Mouse (Mus musculus) intestine, embryonic 15.5 days (tissue): ENCODE measurements around the gene Pfn3. TPM values are rescaled to one million over a fixed set of nuclear protein-coding genes. Genes with fewer than 3 reads are reported as not detected.

Experiments
- ATAC-seq: fragments of 200-750 bp; cut with Nextera tagmentation; 2 replicates; pipeline ENCODE4 v1.8.0; 2017; ENCODE audit warnings: moderate TSS enrichment, moderate library complexity
- H3K27ac ChIP-seq: fragments of 300-500 bp; sonication (generic); 2 replicates; pipeline ENCODE4 v1.5.1; 2015; ENCODE audit warnings: mild to moderate bottlenecking, inconsistent platforms
- H3K27me3 ChIP-seq: fragments of 300-500 bp; sonication (generic); replicated peaks from 2 replicates; pipeline ENCODE4 v1.6.1; 2015; ENCODE audit warnings: inconsistent platforms
- H3K36me3 ChIP-seq: fragments of 300-500 bp; sonication (generic); 2 replicates; pipeline ENCODE4 v1.6.1; 2015; ENCODE audit warnings: inconsistent platforms
- H3K4me1 ChIP-seq: fragments of 300-500 bp; sonication (generic); replicated peaks from 2 replicates; pipeline ENCODE4 v1.6.1; 2015; ENCODE audit warnings: inconsistent platforms
- H3K4me2 ChIP-seq: fragments of 300-500 bp; sonication (generic); replicated peaks from 2 replicates; pipeline ENCODE4 v1.6.1; 2015; ENCODE audit warnings: mild to moderate bottlenecking, inconsistent platforms
- H3K4me3 ChIP-seq: fragments of 300-500 bp; sonication (generic); replicated peaks from 2 replicates; pipeline ENCODE4 v1.5.1; 2015; ENCODE audit warnings: inconsistent platforms
- H3K9ac ChIP-seq: fragments of 300-500 bp; sonication (generic); 2 replicates; pipeline ENCODE4 v1.6.1; 2015; ENCODE audit warnings: inconsistent platforms
- H3K9me3 ChIP-seq: fragments of 300-500 bp; sonication (generic); 2 replicates; pipeline ENCODE4 v1.6.1; 2016; ENCODE audit warnings: inconsistent platforms
- WGBS: fragments of 180-500 bp; shearing (Covaris S2); methylation state at CpG from one replicate; pipeline ENCODE4 v1.1.7; 2015; 5-methylcytosine and 5-hydroxymethylcytosine counted together
- polyA plus RNA-seq: library from polyadenylated mRNA; unstranded; fragments of >200 nt; fragmentation: Nextera tagmentation; extraction: Ambion mirVana; gene quantifications from 2 replicates; pipeline ENCODE4 v1.2.1, GENCODE M21; 2015

Gene Pfn3
- not detected in 2 replicates for polyA plus RNA-seq

DNA sequence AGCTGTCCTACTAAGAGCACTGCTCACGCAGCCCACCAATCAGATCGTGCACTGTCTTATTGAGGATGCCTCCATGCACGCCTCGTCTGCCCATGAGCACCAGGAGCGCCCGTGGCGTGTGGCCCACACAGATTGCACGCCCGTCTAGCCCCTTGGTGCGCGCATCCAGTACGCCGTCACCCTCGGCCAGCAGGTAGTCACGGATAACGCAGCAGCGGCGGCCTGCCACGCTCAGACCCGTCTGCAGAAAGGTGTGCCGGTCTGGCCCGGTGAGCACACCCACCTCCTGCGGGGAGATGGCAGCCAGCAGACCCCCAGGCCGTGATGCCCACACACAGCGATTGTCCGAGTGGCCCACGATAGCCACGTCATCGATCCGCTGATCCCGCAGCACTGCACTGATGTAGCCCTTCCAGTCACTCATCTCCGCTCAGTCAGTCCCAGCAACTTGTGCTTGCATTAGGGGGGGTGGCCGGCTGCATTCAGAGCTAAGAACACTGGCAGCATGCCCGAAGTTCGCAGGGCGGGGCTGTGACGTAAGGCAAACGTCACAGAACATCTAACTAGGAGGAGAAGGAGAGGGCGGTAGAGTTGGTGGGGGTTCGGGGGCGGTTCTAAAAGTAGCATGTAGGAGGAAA lies at the start of gene Pfn3:
Gene Pfn3, minus strand, starts transcription at position 490 of the 638 bp plus-strand sequence.
- H3K9ac ChIP-seq = peak within 1 kb of the TSS; percentile 41

DNA sequence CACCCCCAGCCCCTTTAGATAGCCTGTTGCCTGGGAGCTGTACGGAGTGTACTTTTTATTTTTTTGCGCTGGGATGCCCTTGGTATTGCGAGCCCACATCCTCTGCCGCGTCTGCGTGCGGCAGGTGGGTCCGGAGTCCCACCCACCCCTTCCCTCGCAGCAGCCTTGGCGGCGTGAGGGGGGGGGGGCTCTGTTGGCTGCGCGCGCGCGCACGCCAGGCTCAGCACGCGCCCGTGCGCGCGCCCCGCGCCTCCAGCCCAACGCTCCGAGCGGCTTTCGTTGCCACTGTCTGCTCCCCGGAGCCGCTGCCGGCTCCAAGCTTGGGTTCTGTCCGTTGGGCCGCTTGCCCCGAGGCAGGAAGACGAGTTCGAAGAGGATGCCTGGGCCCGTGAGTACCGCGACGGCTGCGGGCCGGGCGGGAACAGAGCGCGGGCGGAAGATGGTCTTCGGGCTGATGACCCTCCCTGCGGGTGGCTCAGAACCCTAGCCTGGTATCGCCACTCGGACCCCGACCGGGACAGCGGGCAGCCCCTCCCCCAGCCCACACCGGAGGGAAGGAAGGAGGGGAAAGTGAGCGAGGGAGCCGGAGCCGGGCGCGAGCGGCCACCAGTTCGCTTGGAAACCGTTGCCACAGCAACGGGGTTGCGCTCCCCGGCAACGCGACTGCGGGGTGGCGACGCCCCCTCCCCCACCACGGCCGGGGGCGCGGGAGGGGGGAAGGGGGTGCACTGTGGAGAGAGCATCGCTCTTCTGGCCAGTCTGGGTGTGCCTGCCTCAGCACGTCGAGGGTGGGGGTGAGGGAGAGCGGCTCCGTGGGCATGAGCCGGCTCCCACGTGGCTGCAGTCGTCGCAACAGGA lies 49.2 kb upstream of the Pfn3 start, which contains the start of gene Prr7:
Gene Prr7, plus strand, starts transcription at position 241 of the 858 bp plus-strand sequence.
- no peaks in the 10 kb centered on the region for H3K27me3 ChIP-seq
- WGBS = under 1% methylated on average over 82 of the region's 84 CpGs
- ATAC-seq = peak; percentile 62
- no peaks in the 10 kb centered on the region for H3K9me3 ChIP-seq
- H3K4me1 ChIP-seq = peaks cover 20% of the 10 kb centered on the region
- peak within 1 kb of the TSS; percentile 72 for H3K27ac ChIP-seq
- H3K9ac ChIP-seq = peak within 1 kb of the TSS; percentile 71
- H3K4me3 ChIP-seq = peak within 1 kb of the TSS; percentile 65
- H3K4me2 ChIP-seq = peak within 1 kb of the TSS; percentile 98
- H3K36me3 ChIP-seq = peaks cover 9% of the 10 kb centered on the region; the same call in 1 of the 2 replicates

More for the DNA sequence above, at the start of gene Pfn3:
- H3K4me3 ChIP-seq = peak within 1 kb of the TSS; percentile 26
- no peaks in the 10 kb centered on the region for H3K36me3 ChIP-seq
- 8% methylated on average over 41 of the region's 41 CpGs for WGBS
- peak; percentile 73 for ATAC-seq
- H3K27ac ChIP-seq = no peak within 1 kb of the TSS
- peaks cover 29% of the 10 kb centered on the region for H3K27me3 ChIP-seq
- peak within 1 kb of the TSS; percentile 73 for H3K4me2 ChIP-seq
- no peaks in the 10 kb centered on the region for H3K9me3 ChIP-seq
- peaks cover 6% of the 10 kb centered on the region for H3K4me1 ChIP-seq

GRCm38 (mm10) chr13:55463399-55464026 lies 48.5 kb upstream of the Pfn3 start:
- no peaks in the 10 kb centered on the region for H3K27me3 ChIP-seq
- peak overlapping the region; percentile 71; the same call in 1 of the 2 replicates for H3K9ac ChIP-seq
- H3K4me1 ChIP-seq = peaks cover 20% of the 10 kb centered on the region
- peaks cover 15% of the 10 kb centered on the region for H3K36me3 ChIP-seq
- H3K27ac ChIP-seq = peak overlapping the region; percentile 72; the same call in 1 of the 2 replicates
- ATAC-seq = no peak
- H3K9me3 ChIP-seq = no peaks in the 10 kb centered on the region
- WGBS = 15% methylated on average over 14 of the region's 14 CpGs
- peak overlapping the region; percentile 65 for H3K4me3 ChIP-seq
- H3K4me2 ChIP-seq = peak overlapping the region; percentile 98

- ATAC-seq = no peak
- H3K27ac ChIP-seq = no peak overlapping the region
- no peak overlapping the region for H3K4me2 ChIP-seq
- 60% methylated on average over 2 of the region's 2 CpGs for WGBS
- no peak overlapping the region for H3K4me3 ChIP-seq
- H3K9ac ChIP-seq = no peak overlapping the region
- H3K9me3 ChIP-seq = no peaks in the 10 kb centered on the region
- H3K27me3 ChIP-seq = no peaks in the 10 kb centered on the region
- peaks cover 18% of the 10 kb centered on the region for H3K36me3 ChIP-seq
- peaks cover 20% of the 10 kb centered on the region for H3K4me1 ChIP-seq
These were observed 47.9 kb upstream of the Pfn3 start for GRCm38 (mm10) chr13:55462965-55463364.

DNA sequence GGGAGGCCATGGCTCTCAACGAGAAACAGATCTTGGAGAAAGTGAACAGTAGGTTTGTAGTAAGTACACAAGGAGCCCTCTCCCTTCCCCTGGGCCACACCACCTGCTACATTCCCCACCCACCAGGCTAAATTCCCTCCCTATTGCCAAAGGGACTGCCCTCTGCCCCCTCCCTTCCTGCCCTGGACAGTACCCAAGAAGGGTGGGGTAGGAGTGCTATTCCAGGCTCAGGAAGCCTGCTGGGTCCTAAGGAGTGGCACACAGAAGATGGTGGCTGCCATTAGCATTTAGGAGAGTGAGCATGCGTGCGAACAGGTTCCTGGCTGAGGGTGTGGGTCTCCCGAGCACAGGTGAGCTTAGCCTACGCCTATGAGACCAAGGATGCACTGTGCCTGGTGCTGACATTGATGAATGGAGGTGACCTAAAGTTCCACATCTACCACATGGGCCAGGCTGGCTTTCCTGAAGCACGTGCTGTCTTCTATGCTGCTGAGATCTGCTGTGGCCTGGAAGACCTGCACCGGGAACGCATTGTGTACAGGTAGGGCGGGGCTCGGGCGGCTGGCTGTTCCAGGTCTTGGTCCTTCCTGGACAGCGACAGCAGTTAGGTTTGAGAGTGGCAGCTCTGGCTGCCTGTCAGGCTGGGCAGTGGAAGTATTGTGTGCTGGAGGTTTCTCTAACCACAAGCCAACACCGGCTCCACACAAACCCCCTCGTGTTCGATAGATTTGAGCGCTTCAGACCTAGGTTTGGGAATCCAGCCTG lies 36.9 kb upstream of the Pfn3 start:
- H3K36me3 ChIP-seq = peaks cover 48% of the 10 kb centered on the region
- H3K9ac ChIP-seq = no peak overlapping the region
- peaks cover 11% of the 10 kb centered on the region for H3K4me1 ChIP-seq
- H3K9me3 ChIP-seq = no peaks in the 10 kb centered on the region
- no peak overlapping the region for H3K27ac ChIP-seq
- no peak overlapping the region for H3K4me3 ChIP-seq
- no peaks in the 10 kb centered on the region for H3K27me3 ChIP-seq
- H3K4me2 ChIP-seq = no peak overlapping the region
- WGBS = 87% methylated on average over 16 of the region's 16 CpGs
- 0 out of 2 replicates have a peak, but pooled peaks have one; percentile 9 for ATAC-seq

- WGBS = 87% methylated on average over 10 of the region's 10 CpGs
- peaks cover 48% of the 10 kb centered on the region for H3K36me3 ChIP-seq
These were observed 36.3 kb upstream of the Pfn3 start for GRCm38 (mm10) chr13:55451296-55451695.

GRCm38 (mm10) chr13:55450511-55450980 lies 35.5 kb upstream of the Pfn3 start:
- H3K36me3 ChIP-seq = peaks cover 45% of the 10 kb centered on the region
- no peaks in the 10 kb centered on the region for H3K27me3 ChIP-seq
- H3K4me2 ChIP-seq = no peak overlapping the region
- no peak overlapping the region for H3K9ac ChIP-seq
- 92% methylated on average over 11 of the region's 11 CpGs for WGBS
- no peak for ATAC-seq
- H3K27ac ChIP-seq = no peak overlapping the region
- no peak overlapping the region for H3K4me3 ChIP-seq
- H3K9me3 ChIP-seq = no peaks in the 10 kb centered on the region
- H3K4me1 ChIP-seq = peaks cover 21% of the 10 kb centered on the region

More at GRCm38 (mm10) chr13:55451296-55451695, 36.3 kb upstream of the Pfn3 start:
- no peak for ATAC-seq
- peaks cover 17% of the 10 kb centered on the region for H3K4me1 ChIP-seq
- no peak overlapping the region for H3K4me2 ChIP-seq
- H3K27me3 ChIP-seq = no peaks in the 10 kb centered on the region
- no peak overlapping the region for H3K4me3 ChIP-seq
- no peak overlapping the region for H3K9ac ChIP-seq
- H3K9me3 ChIP-seq = no peaks in the 10 kb centered on the region
- no peak overlapping the region for H3K27ac ChIP-seq

GRCm38 (mm10) chr13:55449679-55450441 lies 34.8 kb upstream of the Pfn3 start:
- H3K4me1 ChIP-seq = peaks cover 21% of the 10 kb centered on the region
- no peak overlapping the region for H3K27ac ChIP-seq
- WGBS = 84% methylated on average over 17 of the region's 17 CpGs
- H3K9ac ChIP-seq = no peak overlapping the region
- no peaks in the 10 kb centered on the region for H3K9me3 ChIP-seq
- ATAC-seq = no peak
- no peak overlapping the region for H3K4me3 ChIP-seq
- H3K36me3 ChIP-seq = peaks cover 43% of the 10 kb centered on the region
- H3K27me3 ChIP-seq = no peaks in the 10 kb centered on the region
- no peak overlapping the region for H3K4me2 ChIP-seq

DNA sequence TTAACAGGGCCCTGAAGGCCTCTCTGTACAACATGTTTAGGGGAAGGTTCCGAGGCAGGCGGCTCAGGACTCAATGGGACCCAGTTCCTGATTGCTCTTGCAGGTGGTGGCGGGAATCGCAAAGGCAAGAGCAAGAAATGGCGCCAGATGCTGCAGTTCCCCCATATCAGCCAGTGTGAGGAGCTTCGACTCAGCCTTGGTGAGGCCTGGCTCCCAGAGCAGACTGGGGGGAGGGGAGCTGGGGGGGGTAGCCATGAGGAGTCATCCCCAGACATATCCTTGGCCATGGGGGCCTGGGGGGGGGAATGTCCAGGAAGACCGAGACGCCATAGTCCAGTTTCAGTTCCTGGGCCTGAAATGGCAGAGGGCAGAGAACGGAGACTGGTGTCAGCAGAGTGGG lies 34.2 kb upstream of the Pfn3 start:
- Histone ChIP-seq H3K4me1 (peaks cover 21% of the 10 kb centered on the region), H3K9ac (no peak overlapping the region), H3K4me3 (no peak overlapping the region), H3K4me2 (no peak overlapping the region), H3K9me3 (no peaks in the 10 kb centered on the region), H3K27ac (no peak overlapping the region), H3K36me3 (peaks cover 38% of the 10 kb centered on the region), H3K27me3 (no peaks in the 10 kb centered on the region)
- 92% methylated on average over 9 of the region's 9 CpGs for WGBS
- no peak for ATAC-seq

DNA sequence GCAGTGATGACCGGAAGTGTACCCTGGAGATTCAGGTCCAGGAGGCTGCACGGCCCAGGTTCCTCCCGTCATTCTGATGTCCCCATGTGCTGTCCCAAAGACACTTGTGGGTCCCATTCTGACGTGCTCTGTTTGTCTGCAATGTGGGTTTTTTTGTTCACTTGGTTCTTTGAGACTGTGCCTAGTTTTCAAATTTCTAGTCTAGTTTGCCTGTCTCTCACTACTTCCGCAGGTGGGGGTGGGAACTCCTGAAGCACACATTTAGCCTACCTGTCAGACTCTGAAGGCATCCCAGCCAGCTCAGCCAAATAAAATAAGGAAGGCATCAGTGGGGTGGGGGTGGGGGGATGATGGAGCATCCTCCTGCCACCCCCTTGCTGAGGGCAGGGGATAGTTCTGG lies 33.1 kb upstream of the Pfn3 start:
- no peaks in the 10 kb centered on the region for H3K9me3 ChIP-seq
- 93% methylated on average over 5 of the region's 5 CpGs for WGBS
- peaks cover 28% of the 10 kb centered on the region for H3K4me1 ChIP-seq
- H3K9ac ChIP-seq = no peak overlapping the region
- no peak overlapping the region for H3K27ac ChIP-seq
- no peak for ATAC-seq
- peaks cover 32% of the 10 kb centered on the region for H3K36me3 ChIP-seq
- no peak overlapping the region for H3K4me3 ChIP-seq
- no peaks in the 10 kb centered on the region for H3K27me3 ChIP-seq
- H3K4me2 ChIP-seq = no peak overlapping the region

- Histone ChIP-seq H3K4me1 (peaks cover 28% of the 10 kb centered on the region), H3K9ac (no peak overlapping the region), H3K9me3 (no peaks in the 10 kb centered on the region), H3K27me3 (no peaks in the 10 kb centered on the region), H3K4me2 (peak overlapping the region; percentile 84; the same call in 1 of the 2 replicates), H3K36me3 (peaks cover 27% of the 10 kb centered on the region), H3K27ac (no peak overlapping the region), H3K4me3 (no peak overlapping the region)
- 51% methylated on average over 3 of the region's 3 CpGs for WGBS
- no peak for ATAC-seq
These were observed 32.5 kb upstream of the Pfn3 start for GRCm38 (mm10) chr13:55447543-55447943.
